Mouse (Mus musculus): Measurements from ENCODE around the gene Hoxd9. TPM values are rescaled to one million over a fixed set of nuclear protein-coding genes. Genes with fewer than 3 reads are reported as not detected.

Gene Hoxd9
- polyA plus RNA-seq, 1 experiment, result not detected

DNA sequence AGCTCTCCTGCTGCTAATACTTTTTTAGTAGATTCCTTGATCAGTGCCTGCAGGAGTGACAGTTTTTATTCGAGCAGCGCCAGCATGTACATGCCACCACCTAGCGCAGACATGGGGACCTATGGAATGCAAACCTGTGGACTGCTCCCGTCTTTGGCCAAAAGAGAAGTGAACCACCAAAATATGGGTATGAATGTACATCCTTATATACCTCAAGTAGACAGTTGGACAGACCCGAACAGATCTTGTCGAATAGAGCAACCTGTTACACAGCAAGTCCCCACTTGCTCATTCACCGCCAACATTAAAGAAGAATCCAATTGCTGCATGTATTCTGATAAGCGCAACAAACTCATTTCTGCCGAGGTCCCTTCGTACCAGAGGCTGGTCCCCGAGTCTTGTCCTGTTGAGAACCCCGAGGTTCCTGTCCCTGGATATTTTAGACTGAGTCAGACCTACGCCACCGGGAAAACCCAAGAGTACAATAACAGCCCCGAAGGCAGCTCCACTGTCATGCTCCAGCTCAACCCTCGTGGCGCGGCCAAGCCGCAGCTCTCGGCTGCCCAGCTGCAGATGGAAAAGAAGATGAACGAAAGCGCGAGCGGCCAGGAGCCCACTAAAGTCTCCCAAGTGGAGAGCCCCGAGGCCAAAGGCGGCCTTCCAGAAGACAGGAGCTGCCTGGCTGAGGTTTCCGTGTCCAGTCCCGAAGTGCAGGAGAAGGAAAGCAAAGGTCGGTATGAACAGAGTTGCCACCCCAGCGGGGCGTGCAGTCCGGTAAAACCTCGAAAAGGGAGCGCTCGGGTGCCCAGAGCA is 5.3 kb upstream of the Hoxd9 start:
- no peaks in the 10 kb centered on the region for H3K79me2 ChIP-seq (ENCODE audit: control insufficient read depth, insufficient read depth)
- TF ChIP-seq MAX (IDR thresholded peaks at IDR 0.05) (no peak), MYOG (IDR thresholded peaks at IDR 0.05; ENCODE audit: control insufficient read depth, extremely low read depth, insufficient read length) (no peak), USF1 (IDR thresholded peaks at IDR 0.05; ENCODE audit: low read depth) (no peak), CEBPB (IDR thresholded peaks at IDR 0.05; ENCODE audit: low read depth) (no peak), MYOD1 (IDR thresholded peaks at IDR 0.05; ENCODE audit: control insufficient read depth, insufficient read length, low read depth) (no peak), CTCF (IDR thresholded peaks at IDR 0.05; ENCODE audit: control insufficient read depth, insufficient read depth, insufficient read length) (no peak), FOSL1 (IDR thresholded peaks at IDR 0.05; ENCODE audit: insufficient read depth, low read length, poor library complexity, severe bottlenecking) (no peak)
- peaks cover 71% of the 10 kb centered on the region for H3K27me3 ChIP-seq (ENCODE audit: control insufficient read depth, insufficient read depth, insufficient read length)
- no peak overlapping the region for H3ac ChIP-seq (ENCODE audit: control insufficient read depth, insufficient read length, low read depth)
- no peaks in the 10 kb centered on the region for H3K79me3 ChIP-seq (ENCODE audit: low read depth)
- H3K4me3 ChIP-seq (ENCODE audit: insufficient read depth, poor library complexity, severe bottlenecking), result no peak overlapping the region
- H3K36me3 ChIP-seq (ENCODE audit: control insufficient read depth, insufficient read depth), result no peaks in the 10 kb centered on the region

DNA sequence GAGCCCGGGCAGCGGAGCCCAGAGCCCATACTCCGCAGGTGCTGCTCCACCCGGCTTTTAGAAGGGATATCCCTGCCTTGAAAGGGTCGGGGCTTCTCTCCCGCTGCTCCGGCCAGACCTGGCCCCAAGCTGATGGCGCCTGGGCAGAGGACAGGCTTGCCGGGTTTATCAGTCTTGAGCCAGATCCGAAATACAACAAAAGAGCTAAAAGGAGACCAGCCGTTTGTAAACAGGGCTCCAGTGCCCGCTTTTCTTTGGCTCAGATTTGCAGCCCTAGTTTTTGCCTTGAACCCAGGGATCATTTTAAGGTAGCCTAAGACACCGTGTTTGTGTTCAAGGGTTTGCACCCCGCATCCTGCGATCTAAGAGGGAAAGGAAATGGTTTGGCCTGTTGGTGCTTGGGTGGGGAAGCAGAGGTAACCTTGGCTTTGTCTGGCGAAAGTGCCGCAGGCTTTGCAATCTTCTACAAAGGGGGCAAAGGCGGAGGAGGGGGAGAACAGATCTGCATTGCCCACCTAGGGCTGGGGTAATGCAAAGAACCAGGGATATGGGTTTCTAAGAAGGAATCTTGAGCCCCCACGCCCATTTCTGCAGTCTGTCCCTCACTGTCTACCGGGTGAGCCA is 4.6 kb upstream of the Hoxd9 start:
- no peak for TF ChIP-seq MAX (IDR thresholded peaks at IDR 0.05)
- no peak overlapping the region for H3K4me3 ChIP-seq (ENCODE audit: insufficient read depth, poor library complexity, severe bottlenecking)
- no peaks in the 10 kb centered on the region for H3K36me3 ChIP-seq (ENCODE audit: control insufficient read depth, insufficient read depth)
- no peak overlapping the region for H3ac ChIP-seq (ENCODE audit: control insufficient read depth, insufficient read length, low read depth)
- H3K79me2 ChIP-seq (ENCODE audit: control insufficient read depth, insufficient read depth), result no peaks in the 10 kb centered on the region
- no peaks in the 10 kb centered on the region for H3K79me3 ChIP-seq (ENCODE audit: low read depth)
- peaks cover 71% of the 10 kb centered on the region for H3K27me3 ChIP-seq (ENCODE audit: control insufficient read depth, insufficient read depth, insufficient read length)

DNA sequence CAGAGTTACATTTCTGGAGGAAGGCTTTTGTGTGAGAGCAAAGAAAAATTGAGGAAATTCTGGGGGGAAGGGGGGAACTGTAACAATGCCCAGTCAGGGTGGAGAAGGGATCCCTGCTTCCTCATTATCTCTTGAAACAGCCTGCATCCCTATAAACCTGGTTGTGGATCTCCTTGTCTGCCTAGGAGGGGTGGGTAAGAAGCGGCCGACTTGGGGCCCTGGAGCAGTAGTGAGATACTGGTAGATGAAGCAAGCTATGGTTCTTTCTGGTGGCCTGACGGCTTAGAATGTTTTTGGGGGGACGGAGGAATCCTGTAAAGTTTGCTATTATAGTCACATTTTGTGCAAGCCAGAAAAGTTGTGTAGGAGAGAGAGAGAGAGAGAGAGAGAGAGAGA is 4.1 kb upstream of the Hoxd9 start:
- Histone ChIP-seq H3K27me3 (ENCODE audit: control insufficient read depth, insufficient read depth, insufficient read length) (peaks cover 74% of the 10 kb centered on the region), H3K79me3 (ENCODE audit: low read depth) (no peaks in the 10 kb centered on the region), H3K36me3 (ENCODE audit: control insufficient read depth, insufficient read depth) (no peaks in the 10 kb centered on the region), H3K4me3 (ENCODE audit: insufficient read depth, poor library complexity, severe bottlenecking) (no peak overlapping the region), H3K79me2 (ENCODE audit: control insufficient read depth, insufficient read depth) (no peaks in the 10 kb centered on the region), H3ac (ENCODE audit: control insufficient read depth, insufficient read length, low read depth) (no peak overlapping the region)
- no peak for TF ChIP-seq MYOD1 (IDR thresholded peaks at IDR 0.05; ENCODE audit: control insufficient read depth, insufficient read length, low read depth)
- no peak for TF ChIP-seq MAX (IDR thresholded peaks at IDR 0.05)
- TF ChIP-seq CEBPB (IDR thresholded peaks at IDR 0.05; ENCODE audit: low read depth), result no peak

DNA sequence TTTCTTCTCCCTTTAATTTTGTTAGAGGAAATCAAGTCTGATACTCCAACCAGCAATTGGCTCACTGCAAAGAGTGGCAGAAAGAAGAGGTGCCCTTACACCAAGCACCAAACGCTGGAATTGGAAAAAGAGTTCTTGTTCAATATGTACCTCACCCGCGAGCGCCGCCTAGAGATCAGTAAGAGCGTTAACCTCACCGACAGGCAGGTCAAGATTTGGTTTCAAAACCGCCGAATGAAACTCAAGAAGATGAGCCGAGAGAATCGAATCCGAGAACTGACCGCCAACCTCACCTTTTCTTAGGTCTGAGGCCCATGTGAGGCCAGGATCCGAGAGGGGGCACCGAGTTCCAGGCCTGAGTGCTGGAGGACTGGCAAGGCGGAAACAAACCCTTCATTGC is 3.5 kb upstream of the Hoxd9 start:
- no peaks in the 10 kb centered on the region for H3K36me3 ChIP-seq (ENCODE audit: control insufficient read depth, insufficient read depth)
- H3K79me3 ChIP-seq (ENCODE audit: low read depth), result no peaks in the 10 kb centered on the region
- no peaks in the 10 kb centered on the region for H3K79me2 ChIP-seq (ENCODE audit: control insufficient read depth, insufficient read depth)
- H3ac ChIP-seq (ENCODE audit: control insufficient read depth, insufficient read length, low read depth), result no peak overlapping the region
- H3K27me3 ChIP-seq (ENCODE audit: control insufficient read depth, insufficient read depth, insufficient read length), result peaks cover 78% of the 10 kb centered on the region
- TF ChIP-seq FOSL1 (IDR thresholded peaks at IDR 0.05; ENCODE audit: insufficient read depth, low read length, poor library complexity, severe bottlenecking) (no peak), CEBPB (IDR thresholded peaks at IDR 0.05; ENCODE audit: low read depth) (no peak), MAX (IDR thresholded peaks at IDR 0.05) (no peak), MYOD1 (IDR thresholded peaks at IDR 0.05; ENCODE audit: control insufficient read depth, insufficient read length, low read depth) (no peak), USF1 (IDR thresholded peaks at IDR 0.05; ENCODE audit: low read depth) (no peak), MYOG (IDR thresholded peaks at IDR 0.05; ENCODE audit: control insufficient read depth, extremely low read depth, insufficient read length) (no peak), CTCF (IDR thresholded peaks at IDR 0.05; ENCODE audit: control insufficient read depth, insufficient read depth, insufficient read length) (no peak)
- no peak overlapping the region for H3K4me3 ChIP-seq (ENCODE audit: insufficient read depth, poor library complexity, severe bottlenecking)

DNA sequence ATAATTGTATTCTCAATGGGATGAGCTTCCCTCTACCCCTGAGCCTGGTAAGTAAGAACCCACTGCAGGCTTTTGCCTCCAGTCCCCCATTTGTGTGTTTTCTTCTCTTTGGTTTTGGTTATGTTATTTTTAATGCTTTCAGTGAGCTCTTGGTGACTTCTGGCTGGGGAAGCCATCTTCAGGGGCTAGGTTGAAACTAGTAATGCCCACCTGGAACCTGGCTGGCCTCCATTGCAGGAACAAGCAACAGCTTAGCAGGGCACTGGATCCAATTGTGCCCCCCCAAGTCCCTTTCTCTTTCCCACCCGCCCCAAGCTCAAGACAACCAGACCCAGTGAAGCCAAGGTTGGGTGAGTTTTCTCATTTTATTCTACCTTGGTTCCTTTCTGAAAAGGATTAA is 2.1 kb upstream of the Hoxd9 start:
- H3K4me3 ChIP-seq (ENCODE audit: insufficient read depth, poor library complexity, severe bottlenecking), result no peak overlapping the region
- H3ac ChIP-seq (ENCODE audit: control insufficient read depth, insufficient read length, low read depth), result no peak overlapping the region
- no peak for TF ChIP-seq USF1 (IDR thresholded peaks at IDR 0.05; ENCODE audit: low read depth)
- TF ChIP-seq MYOD1 (IDR thresholded peaks at IDR 0.05; ENCODE audit: control insufficient read depth, insufficient read length, low read depth), result no peak
- no peak for TF ChIP-seq FOSL1 (IDR thresholded peaks at IDR 0.05; ENCODE audit: insufficient read depth, low read length, poor library complexity, severe bottlenecking)
- TF ChIP-seq MYOG (IDR thresholded peaks at IDR 0.05; ENCODE audit: control insufficient read depth, extremely low read depth, insufficient read length), result no peak
- no peak for TF ChIP-seq CTCF (IDR thresholded peaks at IDR 0.05; ENCODE audit: control insufficient read depth, insufficient read depth, insufficient read length)
- TF ChIP-seq CEBPB (IDR thresholded peaks at IDR 0.05; ENCODE audit: low read depth), result no peak
- TF ChIP-seq MAX (IDR thresholded peaks at IDR 0.05), result no peak
- no peaks in the 10 kb centered on the region for H3K79me3 ChIP-seq (ENCODE audit: low read depth)
- no peaks in the 10 kb centered on the region for H3K36me3 ChIP-seq (ENCODE audit: control insufficient read depth, insufficient read depth)
- peaks cover 81% of the 10 kb centered on the region for H3K27me3 ChIP-seq (ENCODE audit: control insufficient read depth, insufficient read depth, insufficient read length)
- H3K79me2 ChIP-seq (ENCODE audit: control insufficient read depth, insufficient read depth), result no peaks in the 10 kb centered on the region

Measured in C2C12 (cell line).